Mouse (Mus musculus) ES-E14 (cell line): Measurements from ENCODE around the gene Gm28305. TPM values are rescaled to one million over a fixed set of nuclear protein-coding genes. Genes with fewer than 3 reads are reported as not detected.

Experiments used
- DNase-seq: peaks from one replicate; pipeline ENCODE4 v3.0.0-alpha.2; 2013; ENCODE audit warnings: low read depth, low spot score
- H3K27ac ChIP-seq: 2 replicates; pipeline ENCODE4 v1.5.1; 2012; ENCODE audit warnings: low read depth, mild to moderate bottlenecking, low read length, moderate library complexity, mixed read lengths; ENCODE audit not compliant: poor library complexity, insufficient read depth, severe bottlenecking
- H3K36me3 ChIP-seq: 2 replicates; pipeline ENCODE4 v1.6.1; 2012; ENCODE audit warnings: mild to moderate bottlenecking, low read length, moderate library complexity, mixed read lengths; ENCODE audit not compliant: control insufficient read depth, poor library complexity, insufficient read depth, severe bottlenecking
- H3K4me1 ChIP-seq, 2 experiments: fragments of 150-350 bp in 1 of 2; sonication (generic) in 1 of 2; 2 replicates each; pipeline ENCODE4 v1.6.1; 2012; ENCODE audit warnings: low read length in 2 of 2, mild to moderate bottlenecking in 1 of 2, mixed read lengths in 1 of 2; ENCODE audit not compliant: control insufficient read depth in 2 of 2, insufficient read depth in 2 of 2, poor library complexity in 1 of 2
- H3K4me3 ChIP-seq, 2 experiments: fragments of 150-350 bp in 1 of 2; sonication (generic) in 1 of 2; 2 replicates each; pipeline ENCODE4 v1.5.1; 2012; ENCODE audit warnings: low read length in 2 of 2, low read depth in 1 of 2, mild to moderate bottlenecking in 1 of 2, mixed read lengths in 1 of 2; ENCODE audit not compliant: insufficient read depth in 1 of 2, poor library complexity in 1 of 2, severe bottlenecking in 1 of 2
- H3K9ac ChIP-seq: 2 replicates; pipeline ENCODE4 v1.6.1; 2012; ENCODE audit warnings: low read depth, mild to moderate bottlenecking, low read length, mixed read lengths; ENCODE audit not compliant: poor library complexity, insufficient read depth, severe bottlenecking
- H3K9me3 ChIP-seq: fragments of 150-350 bp; sonication (generic); 2 replicates; pipeline ENCODE4 v1.6.1; 2012; ENCODE audit warnings: low read depth, mild to moderate bottlenecking, low read length; ENCODE audit not compliant: control insufficient read depth, insufficient read depth
- CHD2 ChIP-seq: IDR thresholded peaks from 2 replicates; pipeline ENCODE4 v1.6.1; 2014; ENCODE audit warnings: mild to moderate bottlenecking, low read depth, low read length, inconsistent platforms
- HCFC1 ChIP-seq: IDR thresholded peaks from 2 replicates; pipeline ENCODE4 v1.6.1; 2012; ENCODE audit warnings: low read length, inconsistent platforms, borderline replicate concordance; ENCODE audit not compliant: insufficient read depth
- MAFK ChIP-seq: IDR thresholded peaks from 2 replicates; pipeline ENCODE4 v1.6.1; 2014; ENCODE audit warnings: mild to moderate bottlenecking, low read depth, low read length, inconsistent platforms; ENCODE audit not compliant: insufficient read depth
- ZC3H11A ChIP-seq: IDR thresholded peaks from 2 replicates; pipeline ENCODE4 v1.6.1; 2012; ENCODE audit warnings: low read depth, mild to moderate bottlenecking, inconsistent platforms, low read length, borderline replicate concordance
- ZNF384 ChIP-seq: IDR thresholded peaks from 2 replicates; pipeline ENCODE4 v1.6.1; 2012; ENCODE audit warnings: low read depth, low read length, inconsistent platforms
- in situ Hi-C, 2 experiments: fragments of 600-800 bp; cut with MboI; formaldehyde crosslinking; loops; one replicate each; pipeline ENCODE4 v1.15.1; 2025; ENCODE audit warnings: low sequenced_read_pairs in 2 of 2, inconsistent platforms in 1 of 2; ENCODE audit not compliant: unreplicated experiment in 2 of 2
- total RNA-seq: library from RNA; depleted of rRNA; stranded (reverse); fragments of 300-350 nt; gene quantifications from 2 replicates; pipeline ENCODE4 v1.2.3, GENCODE M21; 2012

The Gm28305 gene
- total RNA-seq, 1 experiment = not detected

- no peak for DNase-seq
- H3K36me3 ChIP-seq = peaks cover 2% of the 10 kb centered on the region; the same call in 1 of the 2 replicates
- no peak for TF ChIP-seq ZC3H11A
- TF ChIP-seq MAFK = no peak
- no peak overlapping the region; the same call in 1 of the 2 replicates for H3K9ac ChIP-seq
- H3K27ac ChIP-seq = no peak overlapping the region
- H3K4me1 ChIP-seq = peaks cover 5 to 7% of the 10 kb centered on the region in 2 experiments; a peak in 3 of 4 replicates
- H3K4me3 ChIP-seq = no peak overlapping the region; a peak in 1 of 4 replicates
- in situ Hi-C loops = no loop called here
- no peaks in the 10 kb centered on the region for H3K9me3 ChIP-seq
Observed at GRCm38 (mm10) chr9:104039031-104039695, 1.3 kb upstream of the Gm28305 start.

- TF ChIP-seq CHD2 = no peak
- TF ChIP-seq MAFK = no peak
- TF ChIP-seq HCFC1 = no peak
- no peak for TF ChIP-seq ZC3H11A
- no peak for TF ChIP-seq ZNF384
- no peak for DNase-seq
- Histone ChIP-seq H3K9ac (no peak overlapping the region), H3K9me3 (no peaks in the 10 kb centered on the region), H3K4me3 (no peak overlapping the region), H3K36me3 (peaks cover 2% of the 10 kb centered on the region; the same call in 1 of the 2 replicates), H3K27ac (no peak overlapping the region), H3K4me1 (peaks cover 5% of the 10 kb centered on the region in 2 experiments; a peak in 2 of 4 replicates)
- in situ Hi-C loops = no loop called here
Observed at GRCm38 (mm10) chr9:104039742-104040141, 720 bp upstream of the Gm28305 start.

DNA sequence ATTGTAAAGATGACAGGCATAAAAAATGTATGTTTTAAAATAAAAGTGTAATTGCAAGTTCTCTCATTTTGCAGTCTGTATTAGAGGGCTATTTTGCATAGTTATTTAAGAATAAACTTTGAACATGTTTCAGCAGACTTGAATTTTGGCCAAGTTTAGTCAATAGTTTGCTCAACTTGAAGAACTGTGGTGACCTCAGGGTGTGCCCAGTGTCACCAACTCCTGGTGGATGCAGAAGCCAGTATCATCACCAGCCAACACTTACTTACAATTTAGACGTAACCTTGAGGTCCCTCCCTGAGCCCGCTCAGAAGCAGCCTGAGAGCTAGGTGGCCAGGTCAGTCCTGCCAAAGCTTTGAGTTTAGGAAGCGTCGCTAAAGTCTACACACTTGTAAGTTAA, 3.2 kb downstream of the Gm28305 start:
- Histone ChIP-seq H3K36me3 (peaks cover 11% of the 10 kb centered on the region), H3K27ac (no peak overlapping the region), H3K9me3 (no peaks in the 10 kb centered on the region)

DNA sequence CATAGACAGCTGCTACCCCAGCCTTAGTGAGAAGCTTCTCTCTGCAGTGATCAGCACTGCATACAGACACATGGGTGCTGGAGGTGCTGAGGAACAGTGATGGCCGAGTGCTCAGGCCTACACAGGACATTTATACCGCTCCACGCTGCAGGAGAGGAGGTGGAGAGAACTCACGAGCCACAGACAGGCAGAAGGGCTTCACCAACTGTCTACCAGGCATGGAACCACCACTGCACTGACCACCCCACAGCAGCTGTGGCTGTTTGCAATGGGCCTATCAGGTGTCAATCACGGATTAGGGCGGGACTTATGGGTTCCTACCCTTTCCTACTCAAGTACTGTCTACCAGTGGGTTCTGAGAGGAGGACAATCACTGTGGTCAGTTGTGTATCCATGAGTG, 10.6 kb downstream of the Gm28305 start:
- Histone ChIP-seq H3K36me3 (peaks cover 40% of the 10 kb centered on the region), H3K27ac (no peak overlapping the region), H3K4me3 (no peak overlapping the region), H3K9me3 (no peaks in the 10 kb centered on the region), H3K9ac (no peak overlapping the region), H3K4me1 (no peaks in the 10 kb centered on the region)
- no peak for DNase-seq
- TF ChIP-seq CHD2 (no peak), MAFK (no peak), ZC3H11A (no peak), ZNF384 (no peak), HCFC1 (no peak)
- in situ Hi-C loops = no loop called here

More for the DNA sequence above, 3.2 kb downstream of the Gm28305 start:
- DNase-seq = no peak
- Histone ChIP-seq H3K9ac (no peak overlapping the region), H3K4me3 (no peak overlapping the region), H3K4me1 (peaks cover 3 to 5% of the 10 kb centered on the region in 2 experiments; a peak in 1 of 4 replicates)
- TF ChIP-seq ZC3H11A (no peak), CHD2 (no peak), ZNF384 (no peak), HCFC1 (no peak), MAFK (no peak)
- in situ Hi-C loops = no loop called here
